Mouse (Mus musculus): Measurements from ENCODE around the gene Ulk4. TPM values are rescaled to one million over a fixed set of nuclear protein-coding genes. Genes with fewer than 3 reads are reported as not detected.

Ulk4 gene
- total RNA-seq, 2 experiments from 2014 or later: 8.1 to 8.8 TPM

GRCm38 (mm10) chr9:121030949-121031348 is 246.0 kb downstream of the Ulk4 start:
- no peak for DNase-seq (ENCODE audit: low spot score in 2 of 2)

GRCm38 (mm10) chr9:121029786-121030185 is 247.2 kb downstream of the Ulk4 start:
- no peak for DNase-seq (ENCODE audit: low spot score in 2 of 2)

- DNase-seq (ENCODE audit: low spot score in 2 of 2): no peak
Measured at GRCm38 (mm10) chr9:121023526-121024264, 253.3 kb downstream of the Ulk4 start.

- DNase-seq (ENCODE audit: low spot score in 2 of 2): no peak
Measured at GRCm38 (mm10) chr9:121020360-121020759, 256.6 kb downstream of the Ulk4 start.

GRCm38 (mm10) chr9:121019932-121020331 is 257.1 kb downstream of the Ulk4 start:
- no peak for DNase-seq (ENCODE audit: low spot score in 2 of 2)

GRCm38 (mm10) chr9:121018524-121019315 is 258.3 kb downstream of the Ulk4 start:
- DNase-seq (ENCODE audit: low spot score in 2 of 2): no peak

GRCm38 (mm10) chr9:121015810-121016502 is 261.0 kb downstream of the Ulk4 start:
- no peak for DNase-seq (ENCODE audit: low spot score in 2 of 2)

GRCm38 (mm10) chr9:121011540-121011939 is 265.5 kb downstream of the Ulk4 start:
- no peak for DNase-seq (ENCODE audit: low spot score in 2 of 2)

- DNase-seq (ENCODE audit: low spot score in 2 of 2): no peak
Measured at GRCm38 (mm10) chr9:121010544-121010943, 266.5 kb downstream of the Ulk4 start.

GRCm38 (mm10) chr9:121005961-121006360 is 271.0 kb downstream of the Ulk4 start:
- DNase-seq (ENCODE audit: low spot score in 2 of 2): no peak

GRCm38 (mm10) chr9:121001681-121002540 is 275.1 kb downstream of the Ulk4 start:
- no peak for DNase-seq (ENCODE audit: low spot score in 2 of 2)

GRCm38 (mm10) chr9:121000641-121001320 is 276.2 kb downstream of the Ulk4 start:
- DNase-seq (ENCODE audit: low spot score in 2 of 2): peak; percentile 50 to 68

- peak; percentile 22 to 29 for DNase-seq (ENCODE audit: low spot score in 2 of 2)
Measured at GRCm38 (mm10) chr9:120998696-120999095, 278.3 kb downstream of the Ulk4 start.

- no peak for DNase-seq (ENCODE audit: low spot score in 2 of 2)
Measured at GRCm38 (mm10) chr9:120994223-120995155, 282.5 kb downstream of the Ulk4 start.

- no peak for DNase-seq (ENCODE audit: low spot score in 2 of 2)
Measured at GRCm38 (mm10) chr9:120993004-120993403, 284.0 kb downstream of the Ulk4 start.

- DNase-seq (ENCODE audit: low spot score in 2 of 2): no peak
Measured at GRCm38 (mm10) chr9:120991801-120992200, 285.2 kb downstream of the Ulk4 start.

- DNase-seq (ENCODE audit: low spot score in 2 of 2): no peak
Measured at GRCm38 (mm10) chr9:120989806-120990700, 286.9 kb downstream of the Ulk4 start.

- DNase-seq (ENCODE audit: low spot score in 2 of 2): no peak
Measured at GRCm38 (mm10) chr9:120988088-120988487, 288.9 kb downstream of the Ulk4 start.

Data from left cerebral cortex, adult 18-20 months (tissue).